Mouse (Mus musculus) cerebellum, adult 18-20 months (tissue): ENCODE measurements around the gene 9130213A22Rik.

ENCODE experiments used
- DNase-seq, 2 experiments: peaks; one replicate each; pipeline ENCODE4 v3.0.0; 2021

The 9130213A22Rik gene

GRCm38 (mm10) chr11:69073065-69073888 lies 49.1 kb downstream of the 9130213A22Rik start:
- peak; percentile 85 to 87 for DNase-seq

- peak; percentile 32 to 37 for DNase-seq
Observed at GRCm38 (mm10) chr11:69072666-69073064, 49.7 kb downstream of the 9130213A22Rik start.

- DNase-seq = peak in 1 of 2 experiments; percentile 24
Observed at GRCm38 (mm10) chr11:69072234-69072633, 50.2 kb downstream of the 9130213A22Rik start.

- DNase-seq = no peak
Observed at GRCm38 (mm10) chr11:69071262-69071661, 51.1 kb downstream of the 9130213A22Rik start.

GRCm38 (mm10) chr11:69070590-69071222 lies 51.7 kb downstream of the 9130213A22Rik start, which contains the start of gene Tmem107:
Tmem107 (plus strand) TSS chr11:69070806.
- DNase-seq = peak; percentile 94 to 95

- no peak for DNase-seq
Observed at GRCm38 (mm10) chr11:69070093-69070492, 52.3 kb downstream of the 9130213A22Rik start.
